ENCODE assay signal across 11 mouse cellular contexts in genomic region chr8:107206782-107207525, GRCm38 (mm10). TPM values are rescaled to one million over a fixed set of nuclear protein-coding genes. Genes with fewer than 3 reads are reported as not detected.
A peak's percentile ranks its signal among the peaks of the same experiment; 100 is the strongest.
DNase-seq lines count a peak whose midpoint lies in the region; ATAC-seq lines count a peak whose summit lies in the region.
"Had no signal": no experiment of that assay in that cellular context is flagged by ENCODE, and none has a peak within 500 bp of the region (broad histone marks: within the 10 kb centered on the region; RNA-seq: fewer than 3 reads in every experiment).

No protein-coding gene starts in this region.

- peak; percentile 18 for DNase-seq in kidney, adult 9 months
- no peak for DNase-seq in kidney, postnatal 36 days
- DNase-seq in urinary bladder, postnatal 36 days (ENCODE audit: low spot score in 2 of 2) = peak; percentile 18 to 59
- no peak for DNase-seq in urinary bladder, adult 2 months (ENCODE audit: low spot score)
- peak; percentile 38 for DNase-seq in gonadal fat pad, adult 2 months (ENCODE audit: low read depth)
- DNase-seq in forebrain, embryonic 14.5 days (ENCODE audit: low spot score) = no peak
- no peak for DNase-seq in forebrain, embryonic 10.5 days (ENCODE audit: extremely low spot score, low spot score)
- no peak for DNase-seq in hindbrain, embryonic 14.5 days (ENCODE audit: low spot score)
- DNase-seq: thymus, adult 2 months had no signal

- no peak overlapping the region for H3K4me3 ChIP-seq in forebrain, embryonic 14.5 days (ENCODE audit: low read depth, low read length)
- no peak overlapping the region for H3K4me3 ChIP-seq in forebrain, embryonic 10.5 days
- H3K4me3 ChIP-seq in hindbrain, embryonic 14.5 days (replicated peaks; ENCODE audit: low read length) = no peak overlapping the region
- H3K4me3 ChIP-seq: neural tube, embryonic 12.5 days had no signal

- no peaks in the 10 kb centered on the region for H3K27me3 ChIP-seq in forebrain, embryonic 14.5 days (replicated peaks; ENCODE audit: control insufficient read depth, insufficient read depth, low read length)
- H3K27me3 ChIP-seq in forebrain, embryonic 10.5 days (ENCODE audit: poor library complexity, severe bottlenecking) = no peaks in the 10 kb centered on the region
- no peaks in the 10 kb centered on the region for H3K27me3 ChIP-seq in hindbrain, embryonic 14.5 days (ENCODE audit: control insufficient read depth, insufficient read depth, low read length)
- H3K27me3 ChIP-seq: neural tube, embryonic 12.5 days had no signal

- WGBS in forebrain, embryonic 14.5 days = 83% methylated on average over 9 of the region's 9 CpGs
- WGBS in forebrain, embryonic 10.5 days = 87% methylated on average over 9 of the region's 9 CpGs
- WGBS in hindbrain, embryonic 14.5 days = 85% methylated on average over 9 of the region's 9 CpGs

- no peak overlapping the region for H3K27ac ChIP-seq in forebrain, embryonic 14.5 days (ENCODE audit: low read depth, low read length)
- H3K27ac ChIP-seq in forebrain, embryonic 10.5 days = no peak overlapping the region
- no peak overlapping the region for H3K27ac ChIP-seq in hindbrain, embryonic 14.5 days
- H3K27ac ChIP-seq: neural tube, embryonic 12.5 days had no signal

- H3K4me2 ChIP-seq in forebrain, embryonic 14.5 days (ENCODE audit: low read length) = no peak overlapping the region
- H3K4me2 ChIP-seq in hindbrain, embryonic 14.5 days (replicated peaks) = no peak overlapping the region
- H3K4me2 ChIP-seq: liver, embryonic 11.5 days; neural tube, embryonic 12.5 days had no signal

- H3K9ac ChIP-seq in forebrain, embryonic 14.5 days (ENCODE audit: low read length) = no peak overlapping the region
- H3K9ac ChIP-seq in hindbrain, embryonic 14.5 days = no peak overlapping the region
- H3K9ac ChIP-seq: neural tube, embryonic 12.5 days had no signal

- no peaks in the 10 kb centered on the region for H3K36me3 ChIP-seq in forebrain, embryonic 14.5 days (ENCODE audit: control insufficient read depth, insufficient read depth, low read length)
- H3K36me3 ChIP-seq in forebrain, embryonic 10.5 days (replicated peaks) = no peaks in the 10 kb centered on the region
- no peaks in the 10 kb centered on the region for H3K36me3 ChIP-seq in hindbrain, embryonic 14.5 days (replicated peaks; ENCODE audit: control insufficient read depth, insufficient read depth)
- H3K36me3 ChIP-seq: neural tube, embryonic 12.5 days had no signal

- no peak for ATAC-seq in forebrain, embryonic 14.5 days
- ATAC-seq in hindbrain, embryonic 14.5 days (ENCODE audit: low FRiP score) = no peak

- no peaks in the 10 kb centered on the region for H3K9me3 ChIP-seq in forebrain, embryonic 14.5 days (replicated peaks; ENCODE audit: control insufficient read depth, low read length)
- H3K9me3 ChIP-seq in forebrain, embryonic 10.5 days = no peaks in the 10 kb centered on the region
- H3K9me3 ChIP-seq in hindbrain, embryonic 14.5 days (ENCODE audit: control insufficient read depth, low read length) = no peaks in the 10 kb centered on the region
- H3K9me3 ChIP-seq: neural tube, embryonic 12.5 days had no signal

- peaks cover 7% of the 10 kb centered on the region; the same call in 1 of the 2 replicates for H3K4me1 ChIP-seq in forebrain, embryonic 14.5 days (ENCODE audit: control insufficient read depth, insufficient read depth, low read length)
- peaks cover 5% of the 10 kb centered on the region; the same call in 1 of the 2 replicates for H3K4me1 ChIP-seq in forebrain, embryonic 10.5 days
- H3K4me1 ChIP-seq in hindbrain, embryonic 14.5 days (replicated peaks; ENCODE audit: control insufficient read depth, insufficient read depth, low read length) = no peaks in the 10 kb centered on the region
- H3K4me1 ChIP-seq: neural tube, embryonic 12.5 days had no signal

RNA-seq across cellular contexts. Expression of gene Cyb5b, which starts 56.5 kb away (rescaled TPM):
- polyA plus RNA-seq in urinary bladder, adult 2 months (2012; rRNA removed) = 136 and 138 TPM in 2 replicates
- 216 and 287 TPM in 2 replicates for polyA plus RNA-seq in gonadal fat pad, adult 2 months (2012; rRNA removed)
- 108 and 118 TPM in 2 replicates for polyA plus RNA-seq in forebrain, embryonic 14.5 days (2014; fragmentation: Nextera tagmentation; extraction: Ambion mirVana)
- 169 and 173 TPM in 2 replicates for polyA plus RNA-seq in forebrain, embryonic 10.5 days (2016; fragmentation: Nextera tagmentation; extraction: Ambion mirVana)
- 126 and 134 TPM in 2 replicates for polyA plus RNA-seq in hindbrain, embryonic 14.5 days (2014; fragmentation: Nextera tagmentation; extraction: Ambion mirVana)

Comparison
In these comparisons a context has a peak if more than half of its experiments do, and no peak if none do; other contexts are left out.
1. DNase-seq: peak in kidney, adult 9 months (single experiment), urinary bladder, postnatal 36 days (2 of 2) and gonadal fat pad, adult 2 months (single experiment); none in kidney, postnatal 36 days (0 of 2), urinary bladder, adult 2 months (single experiment), forebrain, embryonic 14.5 days (single experiment), forebrain, embryonic 10.5 days (single experiment) and hindbrain, embryonic 14.5 days (single experiment).